Mouse (Mus musculus): Measurements from ENCODE around the gene Anp32b.

Anp32b gene

DNA sequence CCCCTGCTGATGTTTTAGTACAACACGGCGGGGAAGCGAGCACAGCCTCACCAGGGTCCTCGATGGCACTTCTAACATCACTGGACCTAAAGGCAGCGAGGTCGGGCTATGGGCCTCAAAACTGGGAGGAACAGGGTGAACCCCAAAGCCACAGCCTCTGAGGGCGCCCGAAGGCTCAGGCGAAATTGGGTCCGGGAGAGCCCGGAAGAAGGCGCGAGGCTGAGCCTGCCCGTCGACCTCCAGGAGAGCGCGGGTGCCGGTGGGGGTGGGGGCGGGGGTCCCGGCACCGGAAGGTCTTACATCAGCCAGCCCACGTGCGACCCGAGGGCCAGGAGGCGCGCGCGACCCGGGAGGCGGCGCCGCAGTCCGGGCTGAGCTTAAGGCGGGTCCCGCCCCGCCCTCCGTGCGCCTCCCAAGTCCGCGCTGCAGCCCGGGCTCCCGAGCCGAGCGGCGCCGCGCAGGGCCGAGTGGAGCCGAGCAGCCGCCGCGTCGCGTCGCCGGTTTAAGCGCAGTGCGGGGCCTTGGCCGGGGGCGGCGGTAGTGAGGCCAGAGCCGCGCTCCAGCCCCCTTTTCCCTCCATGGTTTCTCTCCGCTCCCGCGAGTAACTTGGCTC lies at the start of gene Anp32b:
Gene Anp32b (plus strand): TSS at position 384 of the 613 bp plus-strand sequence.
- DNase-seq (ENCODE audit: low spot score), result peak; percentile 87

GRCm38 (mm10) chr4:46404042-46404795 lies 46.5 kb upstream of the Anp32b start:
- DNase-seq (ENCODE audit: low spot score), result peak; percentile 95

GRCm38 (mm10) chr4:46406966-46407703 lies 43.6 kb upstream of the Anp32b start:
- DNase-seq (ENCODE audit: low spot score), result peak; percentile 93

- DNase-seq (ENCODE audit: low spot score), result peak; percentile 87
These were observed 40.0 kb upstream of the Anp32b start for GRCm38 (mm10) chr4:46410677-46411076.

GRCm38 (mm10) chr4:46411489-46411888 lies 39.2 kb upstream of the Anp32b start:
- no peak for DNase-seq (ENCODE audit: low spot score)

- DNase-seq (ENCODE audit: low spot score), result no peak
These were observed 38.6 kb upstream of the Anp32b start for GRCm38 (mm10) chr4:46412113-46412512.

- no peak for DNase-seq (ENCODE audit: low spot score)
These were observed 37.3 kb upstream of the Anp32b start, which contains the start of gene Hemgn for GRCm38 (mm10) chr4:46413406-46413805. Gene Hemgn, minus strand, starts transcription at chr4:46413506.

DNA sequence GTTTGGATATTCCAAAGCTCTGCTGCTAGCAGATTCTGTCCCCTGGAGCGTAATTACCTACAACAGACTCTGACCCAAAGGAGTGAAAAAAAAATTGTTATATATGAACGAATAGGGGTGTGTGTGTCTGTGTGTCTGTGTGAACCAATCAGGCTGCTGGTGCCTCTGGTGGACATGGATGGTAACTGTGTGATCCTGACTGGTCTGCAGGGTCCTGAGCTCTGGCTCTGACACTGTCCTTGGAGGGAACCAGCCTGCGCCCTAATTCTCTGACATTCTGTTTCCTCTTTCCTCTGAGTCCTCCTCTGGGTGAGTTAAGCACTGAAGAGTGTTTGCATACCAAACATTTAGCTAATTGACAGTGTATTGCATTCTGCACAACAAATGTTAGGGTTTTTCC lies 33.2 kb upstream of the Anp32b start:
- no peak for DNase-seq (ENCODE audit: low spot score)

DNA sequence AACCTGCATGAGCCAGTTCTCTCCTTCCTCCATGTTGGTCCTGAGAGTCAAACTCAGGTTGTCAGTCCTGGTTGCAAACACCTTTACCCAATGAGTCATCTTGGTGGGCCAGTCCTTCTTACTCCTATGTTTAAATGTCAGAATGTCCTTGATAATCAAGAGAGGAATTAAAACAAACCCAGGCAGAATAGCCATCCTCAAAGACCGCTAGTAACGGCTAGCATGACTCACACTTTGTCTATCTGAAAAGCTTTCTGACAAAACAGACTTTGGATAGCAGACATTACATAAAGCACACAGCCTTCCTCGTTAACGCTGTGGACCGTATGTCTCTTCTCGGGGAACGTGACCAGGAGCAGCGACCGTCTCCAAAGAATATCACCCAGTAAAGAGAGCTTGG lies 31.9 kb upstream of the Anp32b start:
- no peak for DNase-seq (ENCODE audit: low spot score)

DNA sequence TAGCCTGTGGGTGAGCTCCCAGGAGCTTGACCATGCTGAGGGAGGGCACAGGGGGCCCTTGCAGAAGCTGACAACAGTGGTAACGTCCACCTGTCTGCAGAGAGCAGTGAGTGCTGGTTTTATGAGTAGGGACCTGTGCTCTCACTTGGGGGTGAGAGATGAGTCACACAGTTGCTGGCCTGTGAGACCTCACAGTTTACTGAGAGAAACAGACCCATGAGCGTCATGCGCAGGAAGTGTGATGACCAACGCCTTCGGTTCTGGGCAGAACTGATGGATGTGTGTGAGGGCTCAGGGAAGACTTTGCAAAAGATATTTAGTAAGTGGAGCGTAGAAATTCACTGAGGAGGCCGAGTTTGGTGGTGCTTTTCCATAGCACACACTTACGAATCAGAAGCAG lies 28.1 kb upstream of the Anp32b start:
- no peak for DNase-seq (ENCODE audit: low spot score)

- no peak for DNase-seq (ENCODE audit: low spot score)
These were observed 21.7 kb upstream of the Anp32b start for GRCm38 (mm10) chr4:46428903-46429499.

- DNase-seq (ENCODE audit: low spot score), result peak; percentile 88
These were observed 18.2 kb upstream of the Anp32b start for GRCm38 (mm10) chr4:46432339-46433036.

DNA sequence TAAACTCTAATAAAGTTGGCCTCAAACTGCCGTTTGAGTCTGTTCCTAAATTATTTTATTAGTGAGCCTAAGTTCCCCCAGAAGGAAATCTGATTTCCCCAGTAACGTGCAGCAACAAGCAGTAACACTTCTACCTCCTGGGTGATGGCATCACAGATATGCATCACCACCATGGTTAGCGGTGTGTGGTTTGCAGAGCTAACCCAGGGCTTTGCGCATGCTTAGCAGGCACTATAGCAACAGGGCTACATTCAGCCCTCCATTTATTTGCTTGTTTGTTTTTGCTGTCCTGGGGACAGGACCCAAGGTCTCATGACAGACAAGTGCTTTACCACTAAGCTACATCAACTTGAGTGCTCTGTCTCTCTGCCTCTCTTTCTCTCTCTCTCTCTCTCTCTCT lies 8.2 kb upstream of the Anp32b start:
- no peak for DNase-seq (ENCODE audit: low spot score)

- DNase-seq (ENCODE audit: low spot score), result no peak
These were observed 5.3 kb upstream of the Anp32b start for GRCm38 (mm10) chr4:46445237-46445945.

DNA sequence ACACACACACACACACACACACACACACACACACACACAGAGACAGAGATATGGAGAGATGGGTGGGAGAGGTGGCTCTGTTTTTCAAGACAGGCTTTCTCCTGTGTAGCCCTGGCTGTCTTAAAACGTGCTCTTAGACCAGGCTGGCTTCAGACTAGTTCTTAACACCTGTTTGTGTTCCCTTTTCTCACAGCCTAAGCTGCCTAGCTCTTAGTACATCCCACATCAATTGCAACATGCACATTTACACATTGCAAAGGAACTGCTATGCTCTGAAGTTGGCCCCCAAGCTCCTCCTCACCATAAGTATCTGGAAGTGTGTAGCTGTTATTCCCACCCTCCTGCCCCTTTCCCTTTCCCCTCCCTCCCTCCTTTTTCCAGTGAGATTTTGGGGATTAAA lies 3.2 kb upstream of the Anp32b start:
- DNase-seq (ENCODE audit: low spot score), result no peak

GRCm38 (mm10) chr4:46448886-46449285 lies 1.8 kb upstream of the Anp32b start:
- no peak for DNase-seq (ENCODE audit: low spot score)

GRCm38 (mm10) chr4:46450020-46450518 lies 633 bp upstream of the Anp32b start:
- DNase-seq (ENCODE audit: low spot score), result no peak

GRCm38 (mm10) chr4:46451240-46451757 lies 597 bp downstream of the Anp32b start:
- no peak for DNase-seq (ENCODE audit: low spot score)

DNA sequence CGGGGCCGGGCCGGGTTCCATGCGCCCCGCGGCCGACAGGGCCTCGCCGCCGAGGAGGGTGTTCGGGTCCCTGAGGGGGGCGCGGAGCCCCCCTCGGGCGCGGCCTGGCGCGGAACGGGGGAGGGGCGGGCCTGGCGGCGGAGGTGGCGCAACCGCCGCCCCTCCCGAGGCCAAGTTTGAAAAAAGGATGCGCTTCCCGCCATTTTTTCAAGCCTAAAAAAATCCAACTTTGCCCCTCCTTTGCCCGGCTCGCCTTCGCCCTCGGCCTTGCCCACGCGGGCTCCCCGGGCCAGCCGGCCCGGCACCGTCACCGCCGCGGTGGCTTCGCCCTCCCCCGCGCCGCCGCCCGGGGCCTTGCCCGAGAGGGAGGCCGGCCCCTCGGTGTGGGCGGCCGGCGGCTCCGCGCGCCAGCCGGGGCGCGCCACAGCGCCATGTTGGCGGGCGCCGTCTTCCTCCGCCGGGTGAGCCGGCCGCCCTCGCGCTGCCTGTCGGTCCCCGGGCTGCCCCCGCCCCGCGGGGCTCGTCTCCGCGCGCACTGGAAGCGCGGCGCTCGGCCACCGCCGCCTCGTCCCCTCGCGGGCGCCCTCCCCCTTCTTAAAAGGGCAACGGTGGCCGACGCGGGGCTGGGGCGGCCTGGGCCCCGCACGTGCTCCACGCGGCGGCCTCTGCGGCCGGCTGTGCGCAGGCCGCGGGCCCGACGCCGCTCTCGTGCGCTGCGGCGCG lies 1.2 kb downstream of the Anp32b start:
- DNase-seq (ENCODE audit: low spot score), result no peak

- peak; percentile 74 for DNase-seq (ENCODE audit: low spot score)
These were observed 1.8 kb downstream of the Anp32b start for GRCm38 (mm10) chr4:46452481-46452850.
